Mouse (Mus musculus): ENCODE data around the gene Fdxr.

Fdxr gene

DNA sequence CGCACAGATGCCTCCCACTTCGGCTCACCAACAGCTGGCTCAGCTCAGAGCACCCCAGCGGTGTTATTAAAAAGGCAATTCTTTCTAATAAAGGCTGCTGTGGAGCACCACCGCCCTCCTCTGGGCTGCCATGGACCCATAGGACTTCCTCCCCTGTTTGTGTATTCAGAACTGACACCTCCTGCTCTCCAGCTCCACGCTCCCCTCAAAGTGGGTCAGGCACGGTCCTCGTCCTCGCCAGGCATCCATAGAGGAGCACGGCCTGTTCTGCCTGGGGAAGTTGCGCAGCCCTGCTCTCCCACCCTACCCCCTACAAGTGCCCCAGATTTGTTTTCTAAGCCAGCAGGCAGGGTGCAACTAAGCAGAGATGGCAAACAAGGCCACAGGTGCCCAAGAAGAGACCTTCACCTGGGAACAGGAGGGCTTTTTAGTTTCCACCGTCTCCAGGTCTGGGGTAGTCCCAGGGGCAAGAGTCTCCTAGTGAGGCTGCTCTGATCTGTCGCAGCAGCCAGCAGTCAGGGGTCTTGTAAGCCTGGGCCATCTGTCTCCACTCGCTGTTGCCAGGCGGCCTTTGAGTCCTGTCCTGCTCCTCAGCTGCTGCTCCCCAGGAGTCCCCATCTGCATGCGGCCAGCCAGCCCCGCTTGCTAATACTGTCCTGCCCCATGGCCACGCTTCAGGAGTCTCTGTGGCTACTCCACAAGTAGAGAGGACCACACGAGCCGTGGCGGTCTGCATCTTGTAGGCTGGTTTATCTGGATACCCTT is 43.1 kb downstream of the Fdxr start:
- peak; percentile 45 for DNase-seq

DNA sequence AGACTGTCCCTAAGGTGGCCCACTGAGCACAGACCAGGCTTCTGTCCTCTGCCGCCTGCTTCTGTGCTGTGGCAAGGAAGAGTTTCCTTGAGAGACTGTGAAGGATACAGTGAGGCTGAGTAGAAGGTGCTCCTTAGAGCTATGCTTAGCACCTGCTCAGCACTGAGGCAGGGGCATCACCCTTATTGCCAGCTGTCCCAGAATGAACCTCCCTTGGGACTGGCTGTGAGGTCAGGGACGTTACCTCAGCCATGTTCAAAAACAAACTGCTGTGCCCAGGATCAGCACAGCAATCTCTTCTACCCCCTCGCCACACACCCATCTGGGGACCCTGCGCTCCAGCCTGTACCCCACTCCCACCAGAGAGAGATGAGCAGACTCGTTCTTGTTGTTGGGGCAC is 44.0 kb downstream of the Fdxr start:
- no peak for DNase-seq

DNA sequence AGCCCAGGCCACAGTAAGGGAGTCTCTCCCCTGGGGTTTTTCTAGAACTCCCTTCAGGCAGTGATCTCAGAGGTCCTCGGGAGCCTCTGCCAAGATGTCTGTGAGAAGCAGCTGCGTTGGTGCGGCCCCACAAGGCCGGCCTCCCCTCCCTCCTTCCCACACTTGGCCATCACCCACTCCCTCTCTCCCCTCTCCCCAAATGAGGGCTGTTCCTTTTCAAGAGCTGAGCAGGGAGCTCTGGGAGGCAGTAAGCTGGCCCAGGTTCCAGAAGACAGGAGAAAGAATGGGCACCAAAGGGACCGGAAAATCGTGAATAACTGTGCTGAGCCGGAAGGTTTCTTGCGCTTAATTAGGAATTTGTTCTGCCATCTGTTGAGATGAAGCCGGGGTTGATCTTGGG is 44.9 kb downstream of the Fdxr start:
- peak; percentile 51 for DNase-seq

DNA sequence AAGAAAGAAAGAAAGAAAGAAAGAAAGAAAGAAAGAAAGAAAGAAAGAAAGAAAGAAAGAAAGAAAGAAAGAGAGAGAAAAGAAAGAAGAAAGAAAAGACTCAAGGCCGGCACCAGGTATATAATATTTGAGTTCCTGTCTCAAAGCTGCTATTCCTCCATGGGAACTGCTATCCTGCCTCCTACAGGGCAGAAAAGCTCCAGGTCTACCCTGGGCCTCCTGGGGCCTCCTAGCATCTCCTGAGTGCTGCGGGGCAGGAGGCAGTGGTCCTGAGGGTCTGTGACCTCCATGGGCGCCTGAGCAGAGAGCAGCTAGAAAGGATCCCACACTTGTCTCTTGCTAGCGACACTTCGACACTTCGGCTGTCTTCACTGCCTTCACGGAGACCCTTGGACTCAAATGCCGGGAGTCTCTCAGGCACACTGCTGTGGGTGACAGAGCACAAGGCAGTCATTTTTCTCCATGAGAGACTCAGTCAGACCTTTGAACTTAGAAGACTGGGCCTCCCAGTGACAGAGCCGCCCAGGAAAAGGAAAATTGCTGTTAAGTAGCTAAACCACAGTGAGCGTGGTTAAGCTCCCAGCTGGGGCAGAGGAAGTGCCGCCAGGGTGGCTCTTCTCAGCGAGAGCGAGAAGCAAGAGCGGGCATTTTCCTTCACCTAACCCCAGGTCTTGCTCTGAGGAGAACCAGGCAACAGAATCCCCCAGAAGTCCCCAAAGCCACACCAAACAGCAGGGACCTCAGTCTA is 45.5 kb downstream of the Fdxr start:
- no peak for DNase-seq

DNA sequence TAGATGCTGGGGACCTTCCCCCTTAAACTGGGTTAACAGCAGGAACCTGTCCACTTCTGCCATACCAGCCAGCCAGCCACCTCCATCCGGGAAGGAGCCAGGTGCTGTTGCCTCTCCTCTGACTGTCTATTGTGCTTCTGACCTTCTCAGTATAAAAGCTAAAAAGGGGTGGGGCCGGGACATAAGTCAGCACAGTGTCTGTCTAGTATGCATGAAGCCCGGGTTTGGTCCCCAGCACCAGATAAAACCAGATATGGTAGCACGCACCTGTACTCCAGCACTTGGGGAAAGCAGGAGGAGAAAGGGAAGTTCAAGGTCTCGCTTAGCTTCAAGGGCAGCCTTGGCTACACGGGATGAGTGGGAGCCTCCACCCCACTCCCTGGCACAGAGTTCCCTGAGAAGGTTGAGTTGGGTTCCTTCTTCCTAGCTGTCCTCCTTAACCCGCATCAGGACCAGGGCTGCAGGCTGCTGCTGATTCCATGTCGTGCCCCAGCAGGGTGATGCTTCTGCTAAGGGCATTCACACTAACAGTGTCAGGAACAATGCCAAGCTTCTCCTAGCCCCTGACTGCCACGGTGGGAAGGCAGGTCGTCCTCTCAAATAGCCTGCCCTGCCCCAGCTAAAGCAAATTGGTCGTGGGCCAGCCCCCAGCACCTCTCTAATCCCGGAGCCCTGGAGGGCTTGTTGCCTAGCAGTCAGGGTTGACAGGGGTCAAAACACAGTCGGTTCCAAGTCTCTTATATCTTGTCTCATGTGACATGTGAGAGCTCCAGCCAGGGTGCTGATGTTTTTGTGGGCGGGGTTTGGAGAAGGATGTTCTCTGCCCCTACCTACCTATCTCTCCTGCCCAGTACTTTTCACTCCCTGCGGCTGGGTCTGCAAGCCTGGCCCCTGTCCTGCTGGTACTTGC is 47.6 kb downstream of the Fdxr start:
- no peak for DNase-seq

DNA sequence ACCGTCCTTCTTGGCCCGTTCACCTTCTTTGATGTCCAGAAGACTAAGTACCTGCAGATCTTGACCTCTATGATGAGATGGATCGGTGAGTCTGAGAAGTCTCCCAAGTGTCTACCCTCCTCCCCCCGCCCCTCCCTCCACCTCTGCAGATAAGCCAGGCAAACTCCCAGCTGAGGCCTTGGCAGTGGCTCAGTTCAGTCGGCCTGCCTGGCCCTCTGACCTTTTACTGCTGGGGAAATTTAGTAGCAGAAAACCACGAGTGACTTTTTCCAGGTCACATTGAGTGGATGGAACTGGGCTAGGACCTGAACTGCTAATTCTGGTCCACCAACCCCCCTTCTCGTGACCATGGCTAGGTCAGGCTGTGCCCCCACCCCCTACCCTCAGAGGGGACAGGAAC is 48.4 kb downstream of the Fdxr start:
- no peak for DNase-seq

DNA sequence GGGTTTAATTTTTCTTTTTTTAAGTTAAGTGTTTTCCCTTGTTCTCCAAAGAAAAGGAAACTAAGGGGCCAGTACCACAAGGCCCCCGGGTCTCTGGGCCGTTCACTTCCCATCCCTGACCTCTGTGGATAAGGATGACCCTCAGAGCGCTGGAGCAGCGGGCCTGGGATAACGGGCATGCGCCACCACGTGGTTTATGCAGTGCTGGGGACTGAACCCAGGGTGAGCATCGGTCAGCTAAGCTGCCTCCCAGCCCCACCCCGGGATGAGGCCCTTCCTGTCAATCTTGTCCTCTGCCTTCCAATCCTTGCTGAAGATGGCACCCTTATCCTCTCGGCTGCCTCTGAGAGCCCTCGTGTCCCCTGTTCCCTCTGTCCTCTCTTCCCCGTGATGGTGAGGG is 49.2 kb downstream of the Fdxr start:
- no peak for DNase-seq

DNA sequence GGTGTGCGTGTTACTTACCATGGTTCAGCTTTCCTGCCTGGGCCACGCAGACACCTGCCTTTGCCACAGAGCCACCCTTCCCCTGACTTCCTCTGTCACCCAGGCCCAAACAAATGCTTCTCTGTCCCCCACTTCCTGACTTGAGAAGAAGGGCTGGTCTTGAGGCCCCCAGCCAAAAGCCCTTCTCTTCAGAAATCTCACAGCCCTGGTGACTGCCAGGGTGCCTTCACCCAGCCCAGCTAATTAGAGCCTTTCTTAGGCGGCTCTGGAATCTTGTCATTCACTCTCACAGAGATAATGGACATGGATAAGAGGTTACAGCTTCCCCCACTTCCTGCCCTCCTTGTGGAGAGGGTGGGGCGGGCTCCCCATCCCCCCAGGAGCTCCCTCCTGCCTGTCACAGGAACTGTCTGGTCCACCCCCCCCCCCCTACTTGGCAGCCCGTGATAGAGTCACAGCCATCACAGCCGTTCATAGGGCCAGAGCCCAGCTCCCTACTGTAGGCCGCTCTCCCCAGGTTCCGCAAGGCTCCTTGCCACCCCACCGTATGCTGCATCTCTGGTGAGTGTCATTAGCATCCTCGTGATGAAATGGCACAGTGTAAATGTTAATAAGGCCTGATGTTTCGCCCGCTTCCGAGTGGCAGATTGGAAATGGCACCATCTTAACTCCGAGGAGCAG is 49.9 kb downstream of the Fdxr start:
- DNase-seq, result no peak

DNA sequence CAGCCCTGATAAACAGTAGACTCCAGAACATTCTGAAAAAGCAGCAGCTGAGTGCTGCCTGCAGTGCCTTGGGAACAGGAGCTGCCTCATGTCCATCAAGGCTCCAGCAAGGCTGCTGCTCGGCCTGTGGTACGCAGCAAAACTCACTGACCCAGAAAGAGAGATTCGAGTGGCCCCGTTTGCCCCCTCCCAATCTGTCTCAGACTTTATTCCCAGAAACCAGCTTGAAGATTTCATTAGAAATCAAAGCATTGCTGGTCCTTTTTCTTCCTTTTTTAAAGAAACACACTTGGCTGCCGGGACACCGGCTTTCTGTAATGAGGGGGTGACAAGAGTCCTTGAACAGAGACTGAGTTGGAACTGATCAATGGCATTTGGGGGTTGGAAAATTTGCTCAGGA is 51.5 kb downstream of the Fdxr start:
- peak; percentile 28 for DNase-seq

DNA sequence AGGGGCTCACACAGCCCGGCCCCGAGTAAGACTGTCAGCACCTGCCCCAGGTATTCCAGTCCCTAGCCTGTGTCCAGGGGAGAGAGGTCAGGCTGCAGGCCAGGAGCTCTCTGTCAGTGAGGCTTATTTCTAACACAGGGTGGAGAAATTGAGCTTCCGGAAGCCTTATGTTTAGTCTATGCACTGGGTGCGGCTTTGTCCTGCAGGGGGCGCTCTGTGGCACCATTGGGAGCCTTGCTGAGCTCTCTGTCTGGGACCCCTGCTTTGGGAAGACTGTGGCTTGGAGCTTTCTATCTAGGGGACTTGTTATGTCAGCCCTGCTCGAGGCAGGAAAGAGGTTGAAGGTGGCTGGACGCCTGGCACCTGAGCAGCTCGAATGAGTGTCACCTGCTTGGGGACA is 52.0 kb downstream of the Fdxr start:
- DNase-seq, result peak; percentile 39

DNA sequence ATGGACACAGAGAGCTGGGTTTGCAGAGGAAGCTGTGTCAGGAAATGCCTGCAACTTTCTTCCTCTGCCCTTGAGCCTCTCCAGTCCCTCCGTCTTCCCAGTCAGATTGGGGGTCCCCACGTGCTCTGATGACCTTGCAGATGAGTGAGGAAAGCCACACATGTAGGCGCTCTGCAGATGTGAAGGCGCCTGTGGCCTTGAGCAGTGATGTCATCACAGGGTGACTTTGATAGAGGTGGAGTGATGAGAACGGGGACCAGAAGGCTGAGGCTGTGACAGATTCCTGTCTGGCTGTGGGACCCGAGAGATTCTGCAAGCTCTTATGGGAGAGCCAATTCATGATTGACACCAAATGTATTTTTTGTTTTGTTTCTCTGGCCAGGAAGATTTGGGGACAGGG is 53.0 kb downstream of the Fdxr start:
- DNase-seq, result no peak

DNA sequence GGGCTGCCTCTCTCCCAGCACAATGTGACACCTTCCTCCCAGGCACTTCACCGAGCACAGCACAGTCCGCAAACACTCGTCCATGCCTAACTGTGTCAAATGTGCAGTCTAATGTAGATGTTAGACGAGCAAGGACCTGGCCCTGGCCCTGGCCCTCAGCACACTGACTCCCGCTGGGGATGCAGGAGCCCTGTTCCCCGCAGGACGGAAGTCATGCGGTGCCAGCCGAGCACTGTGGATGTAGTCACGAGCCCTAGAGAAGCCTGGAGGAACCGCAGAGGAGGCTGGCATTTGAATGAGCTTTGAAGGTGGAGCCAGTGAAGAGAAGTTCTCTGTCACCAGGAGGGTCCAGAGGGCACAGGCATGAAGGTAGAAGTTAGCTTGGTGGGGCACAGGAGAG is 53.4 kb downstream of the Fdxr start:
- no peak for DNase-seq

DNA sequence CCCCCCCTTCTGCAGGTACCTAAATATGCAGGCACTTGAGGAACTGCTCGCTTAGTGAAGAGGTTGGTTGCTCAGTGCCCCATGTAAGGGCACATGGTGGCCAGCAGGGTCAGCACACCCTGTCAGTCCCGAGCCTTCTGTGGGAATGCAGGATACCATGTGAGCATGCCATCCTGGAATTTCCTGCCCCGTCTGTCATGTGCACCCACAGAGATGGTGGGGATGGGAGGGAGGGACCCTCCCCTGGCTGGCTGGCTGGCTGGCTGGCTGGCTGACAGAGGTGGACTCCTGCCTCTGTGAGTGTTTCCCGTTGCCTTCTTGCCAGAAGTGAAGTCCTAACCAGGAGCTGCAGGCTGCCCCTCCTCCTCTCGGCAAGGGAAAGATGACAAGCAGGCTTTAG is 54.3 kb downstream of the Fdxr start:
- no peak for DNase-seq

DNA sequence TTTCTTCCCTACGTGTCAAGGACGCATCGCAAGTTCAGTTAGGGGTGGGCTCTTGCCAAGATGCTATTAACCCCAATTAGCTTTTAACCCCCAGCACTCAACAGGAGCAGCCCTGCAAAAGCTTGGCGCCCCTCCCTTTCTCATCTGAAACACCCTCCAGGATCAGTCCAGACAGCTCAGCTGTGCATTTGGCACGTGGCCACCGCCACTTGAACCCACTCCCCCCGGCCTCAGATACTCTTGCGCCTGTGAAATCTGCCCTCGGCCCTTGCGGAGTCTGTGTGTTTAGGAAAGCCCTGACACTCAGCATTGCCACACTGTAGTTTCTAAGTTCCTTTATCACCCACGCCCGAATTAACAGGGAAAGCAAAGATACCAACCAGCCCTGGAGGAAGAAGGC is 54.8 kb downstream of the Fdxr start:
- DNase-seq, result no peak

DNA sequence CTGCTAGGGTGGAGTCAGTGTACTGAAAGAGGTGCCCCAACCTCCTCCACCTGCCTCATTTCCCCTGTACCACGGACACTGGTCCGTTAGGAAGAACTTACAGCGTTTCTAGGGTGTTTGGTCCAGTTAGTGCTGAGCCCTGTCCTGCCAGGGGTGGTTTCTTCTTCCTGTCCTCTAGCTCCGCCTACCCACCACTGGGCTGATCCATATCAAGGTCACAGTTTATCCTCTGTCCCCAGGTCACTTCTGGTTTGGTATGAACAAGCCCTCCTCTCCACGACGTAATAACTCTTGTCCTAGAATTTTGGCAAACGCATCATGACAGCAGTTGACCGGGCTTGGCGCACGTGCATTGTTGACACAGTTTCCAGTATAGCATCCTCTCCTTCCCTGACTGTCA is 57.2 kb downstream of the Fdxr start:
- no peak for DNase-seq

DNA sequence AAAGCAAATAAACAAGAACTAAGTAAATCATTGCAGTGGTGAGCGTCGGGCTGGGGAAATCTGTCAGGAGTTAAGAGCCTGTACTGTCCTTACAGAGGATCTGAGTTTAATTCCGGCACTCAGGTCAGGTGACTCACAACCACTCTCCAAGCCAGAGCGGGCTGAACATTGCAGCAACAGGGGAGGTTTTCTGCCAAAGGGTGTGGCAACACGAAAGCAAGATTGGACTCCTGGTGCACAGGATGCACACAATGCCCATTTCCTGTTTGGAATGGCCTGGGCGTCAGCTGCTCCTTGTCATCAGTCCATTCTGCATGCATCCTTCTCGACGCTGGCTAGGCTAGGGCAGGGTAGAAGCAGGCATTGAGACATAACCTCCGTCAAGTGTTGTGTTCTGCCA is 57.6 kb downstream of the Fdxr start:
- no peak for DNase-seq

Measured in layer of hippocampus, adult 9-11 months (tissue).